Mouse (Mus musculus) G1E (cell line): Measurements from ENCODE around the gene Rnf167. TPM values are rescaled to one million over a fixed set of nuclear protein-coding genes. Genes with fewer than 3 reads are reported as not detected.

ENCODE experiments used
- ATAC-seq: 2 replicates; pipeline ENCODE4 v1.8.0; 2016; ENCODE audit warnings: mild to moderate bottlenecking; ENCODE audit not compliant: insufficient number of reproducible peaks, poor library complexity, low FRiP score, severe bottlenecking; ENCODE audit errors: extremely low read depth
- DNase-seq: peaks from one replicate; pipeline ENCODE4 v3.0.0; 2012; ENCODE audit warnings: low spot score
- H3K27me3 ChIP-seq: 2 replicates; pipeline ENCODE4 v1.6.1; 2012; ENCODE audit warnings: mild to moderate bottlenecking, low read length, inconsistent platforms; ENCODE audit not compliant: insufficient read depth
- H3K36me3 ChIP-seq: replicated peaks from 2 replicates; pipeline ENCODE3; 2012; ENCODE audit warnings: mild to moderate bottlenecking, inconsistent platforms
- H3K4me1 ChIP-seq: 2 replicates; pipeline ENCODE4 v1.6.1; 2012; ENCODE audit warnings: low read depth, low read length, inconsistent platforms, mixed read lengths; ENCODE audit not compliant: insufficient read depth
- H3K4me3 ChIP-seq: 2 replicates; pipeline ENCODE4 v1.5.1; 2012; ENCODE audit warnings: low read depth, mild to moderate bottlenecking, inconsistent platforms, low read length, moderate library complexity, mixed read lengths
- H3K9me3 ChIP-seq: replicated peaks from 2 replicates; pipeline ENCODE4 v1.6.1; 2012; ENCODE audit warnings: inconsistent platforms
- CTCF ChIP-seq: IDR thresholded peaks from 2 replicates; pipeline ENCODE4 v1.5.1; 2012; ENCODE audit warnings: low read depth, low read length, inconsistent platforms, mixed read lengths
- GATA1 ChIP-seq: IDR thresholded peaks from 2 replicates; pipeline ENCODE4 v1.6.1; 2012; ENCODE audit warnings: borderline replicate concordance, low read length, inconsistent platforms, mixed read lengths
- GATA2 ChIP-seq: IDR thresholded peaks from 2 replicates; pipeline ENCODE4 v1.6.1; 2012; ENCODE audit warnings: low read depth, low read length, inconsistent platforms, borderline replicate concordance
- POLR2AphosphoS5 ChIP-seq: IDR thresholded peaks from 2 replicates; pipeline ENCODE4 v1.6.1; 2012; ENCODE audit warnings: low read depth, low read length, inconsistent platforms; ENCODE audit not compliant: insufficient replicate concordance
- TAL1 ChIP-seq: conservative IDR thresholded peaks from 2 replicates; pipeline ENCODE4 v1.6.1; 2012; ENCODE audit warnings: low read depth, low read length, inconsistent platforms, mixed read lengths
- polyA plus RNA-seq: library from polyadenylated mRNA; stranded (reverse); fragments of >175 nt; gene quantifications from 2 replicates; pipeline ENCODE4 v1.2.3, GENCODE M21; 2012
- total RNA-seq, 2 experiments: library from RNA; stranded (forward) in 1 of 2; stranded (reverse) in 1 of 2; fragments of 200-1000 nt in 1 of 2; fragments of >200 nt in 1 of 2; fragmentation: Nextera tagmentation in 1 of 2; gene quantifications; 2 replicates each; pipeline ENCODE4 v1.2.3; 2014 to 2017

Gene Rnf167
- total and polyA plus RNA-seq, 3 experiments = 64.1 to 115 (median 81.3) TPM

- DNase-seq (no peak), ATAC-seq (no peak)
- H3K4me3 ChIP-seq = no peak overlapping the region
- H3K4me1 ChIP-seq = peaks cover 23% of the 10 kb centered on the region
- no peaks in the 10 kb centered on the region for H3K27me3 ChIP-seq
- no peaks in the 10 kb centered on the region for H3K9me3 ChIP-seq
- TF ChIP-seq TAL1 = no peak
- TF ChIP-seq CTCF = no peak
- H3K36me3 ChIP-seq = peaks cover 86% of the 10 kb centered on the region
These were observed 16.9 kb downstream of the Rnf167 start for GRCm38 (mm10) chr11:70663957-70664356.

- Histone ChIP-seq H3K4me1 (peaks cover 27% of the 10 kb centered on the region), H3K9me3 (no peaks in the 10 kb centered on the region), H3K27me3 (no peaks in the 10 kb centered on the region), H3K4me3 (no peak overlapping the region), H3K36me3 (peaks cover 78% of the 10 kb centered on the region)
- TF ChIP-seq POLR2AphosphoS5 = no peak
- TF ChIP-seq GATA2 = no peak
- no peak for TF ChIP-seq GATA1
- no peak for TF ChIP-seq TAL1
- no peak for TF ChIP-seq CTCF
- DNase-seq (no peak), ATAC-seq (no peak)
These were observed 17.7 kb downstream of the Rnf167 start for GRCm38 (mm10) chr11:70664741-70665140.

- Histone ChIP-seq H3K4me1 (peaks cover 44% of the 10 kb centered on the region), H3K4me3 (no peak overlapping the region), H3K36me3 (peaks cover 78% of the 10 kb centered on the region), H3K27me3 (no peaks in the 10 kb centered on the region), H3K9me3 (no peaks in the 10 kb centered on the region)
- ATAC-seq = no peak
- TF ChIP-seq POLR2AphosphoS5 = no peak
- no peak for TF ChIP-seq GATA2
- no peak for TF ChIP-seq GATA1
- no peak for TF ChIP-seq TAL1
- TF ChIP-seq CTCF = no peak
- DNase-seq = no peak
These were observed 19.7 kb downstream of the Rnf167 start for GRCm38 (mm10) chr11:70666687-70667086.

GRCm38 (mm10) chr11:70667271-70668150 lies 20.5 kb downstream of the Rnf167 start:
- no peak for ATAC-seq
- H3K36me3 ChIP-seq = peaks cover 78% of the 10 kb centered on the region
- H3K27me3 ChIP-seq = no peaks in the 10 kb centered on the region
- no peak for TF ChIP-seq CTCF
- no peak for TF ChIP-seq GATA2
- TF ChIP-seq TAL1 = no peak
- TF ChIP-seq POLR2AphosphoS5 = no peak; the same call in 1 of the 2 replicates
- TF ChIP-seq GATA1 = no peak
- peaks cover 48% of the 10 kb centered on the region for H3K4me1 ChIP-seq
- H3K4me3 ChIP-seq = peak overlapping the region; percentile 77; the same call in 1 of the 2 replicates
- DNase-seq = no peak
- no peaks in the 10 kb centered on the region for H3K9me3 ChIP-seq

GRCm38 (mm10) chr11:70668335-70668770 lies 21.3 kb downstream of the Rnf167 start:
- no peaks in the 10 kb centered on the region for H3K27me3 ChIP-seq
- H3K36me3 ChIP-seq = peaks cover 73% of the 10 kb centered on the region
- no peaks in the 10 kb centered on the region for H3K9me3 ChIP-seq
- ATAC-seq (no peak), DNase-seq (no peak)
- peaks cover 48% of the 10 kb centered on the region for H3K4me1 ChIP-seq
- peak overlapping the region; percentile 77 for H3K4me3 ChIP-seq
- TF ChIP-seq POLR2AphosphoS5 = no peak
- TF ChIP-seq TAL1 = no peak
- TF ChIP-seq CTCF = no peak
- no peak for TF ChIP-seq GATA1
- TF ChIP-seq GATA2 = no peak

- ATAC-seq = peak; percentile 87
- H3K27me3 ChIP-seq = no peaks in the 10 kb centered on the region
- H3K36me3 ChIP-seq = peaks cover 72% of the 10 kb centered on the region
- H3K4me1 ChIP-seq = peaks cover 48% of the 10 kb centered on the region
- TF ChIP-seq CTCF = no peak
- no peak for TF ChIP-seq POLR2AphosphoS5
- TF ChIP-seq GATA2 = no peak
- no peak for TF ChIP-seq TAL1
- no peak for TF ChIP-seq GATA1
- peak within 1 kb of the TSS; percentile 77 for H3K4me3 ChIP-seq
- peak; percentile 98 for DNase-seq
- no peaks in the 10 kb centered on the region for H3K9me3 ChIP-seq
These were observed 21.9 kb downstream of the Rnf167 start, which contains the start of gene Spag7 for GRCm38 (mm10) chr11:70668771-70669505. TSS of gene Spag7 (minus strand) at chr11:70669416.
